Mouse (Mus musculus): ENCODE data around the gene Camk1d.

- TF ChIP-seq CTCF (IDR thresholded peaks at IDR 0.05; ENCODE audit: low read depth) (no peak), EP300 (IDR thresholded peaks at IDR 0.05; ENCODE audit: low read depth) (no peak)
These were observed 161.1 kb downstream of the Camk1d start for GRCm38 (mm10) chr2:5553264-5553663.
